Mouse (Mus musculus) G1E (cell line): Measurements from ENCODE around the gene Trmt61a. TPM values are rescaled to one million over a fixed set of nuclear protein-coding genes. Genes with fewer than 3 reads are reported as not detected.
A peak's percentile ranks its signal among the peaks of the same experiment; 100 is the strongest.

Experiments
- ATAC-seq: 2 replicates; pipeline ENCODE4 v1.8.0; 2016; ENCODE audit warnings: mild to moderate bottlenecking; ENCODE audit not compliant: insufficient number of reproducible peaks, poor library complexity, low FRiP score, severe bottlenecking; ENCODE audit errors: extremely low read depth
- DNase-seq: peaks from one replicate; pipeline ENCODE4 v3.0.0; 2012; ENCODE audit warnings: low spot score
- H3K27me3 ChIP-seq: 2 replicates; pipeline ENCODE4 v1.6.1; 2012; ENCODE audit warnings: mild to moderate bottlenecking, low read length, inconsistent platforms; ENCODE audit not compliant: insufficient read depth
- H3K36me3 ChIP-seq: replicated peaks from 2 replicates; pipeline ENCODE3; 2012; ENCODE audit warnings: mild to moderate bottlenecking, inconsistent platforms
- H3K4me1 ChIP-seq: 2 replicates; pipeline ENCODE4 v1.6.1; 2012; ENCODE audit warnings: low read depth, low read length, inconsistent platforms, mixed read lengths; ENCODE audit not compliant: insufficient read depth
- H3K4me3 ChIP-seq: 2 replicates; pipeline ENCODE4 v1.5.1; 2012; ENCODE audit warnings: low read depth, mild to moderate bottlenecking, inconsistent platforms, low read length, moderate library complexity, mixed read lengths
- H3K9me3 ChIP-seq: replicated peaks from 2 replicates; pipeline ENCODE4 v1.6.1; 2012; ENCODE audit warnings: inconsistent platforms
- CTCF ChIP-seq: IDR thresholded peaks from 2 replicates; pipeline ENCODE4 v1.5.1; 2012; ENCODE audit warnings: low read depth, low read length, inconsistent platforms, mixed read lengths
- GATA1 ChIP-seq: IDR thresholded peaks from 2 replicates; pipeline ENCODE4 v1.6.1; 2012; ENCODE audit warnings: borderline replicate concordance, low read length, inconsistent platforms, mixed read lengths
- GATA2 ChIP-seq: IDR thresholded peaks from 2 replicates; pipeline ENCODE4 v1.6.1; 2012; ENCODE audit warnings: low read depth, low read length, inconsistent platforms, borderline replicate concordance
- POLR2AphosphoS5 ChIP-seq: IDR thresholded peaks from 2 replicates; pipeline ENCODE4 v1.6.1; 2012; ENCODE audit warnings: low read depth, low read length, inconsistent platforms; ENCODE audit not compliant: insufficient replicate concordance
- TAL1 ChIP-seq: conservative IDR thresholded peaks from 2 replicates; pipeline ENCODE4 v1.6.1; 2012; ENCODE audit warnings: low read depth, low read length, inconsistent platforms, mixed read lengths
- polyA plus RNA-seq: library from polyadenylated mRNA; stranded (reverse); fragments of >175 nt; gene quantifications from 2 replicates; pipeline ENCODE4 v1.2.3, GENCODE M21; 2012
- total RNA-seq, 2 experiments: library from RNA; stranded (forward) in 1 of 2; stranded (reverse) in 1 of 2; fragments of 200-1000 nt in 1 of 2; fragments of >200 nt in 1 of 2; fragmentation: Nextera tagmentation in 1 of 2; gene quantifications; 2 replicates each; pipeline ENCODE4 v1.2.3; 2014 to 2017

Gene Trmt61a
- total and polyA plus RNA-seq, 3 experiments: 9.3 to 32.5 (median 11.1) TPM

- Histone ChIP-seq H3K36me3 (peaks cover 35% of the 10 kb centered on the region), H3K4me1 (peaks cover 19% of the 10 kb centered on the region), H3K27me3 (peaks cover 55% of the 10 kb centered on the region), H3K9me3 (no peaks in the 10 kb centered on the region), H3K4me3 (no peak overlapping the region)
- ATAC-seq (no peak), DNase-seq (no peak)
- no peak for TF ChIP-seq GATA1
These were observed 9.6 kb downstream of the Trmt61a start for GRCm38 (mm10) chr12:111687350-111688068.

GRCm38 (mm10) chr12:111688069-111688428 is 10.1 kb downstream of the Trmt61a start:
- Histone ChIP-seq H3K27me3 (peaks cover 61% of the 10 kb centered on the region), H3K9me3 (no peaks in the 10 kb centered on the region)
- no peak for ATAC-seq

GRCm38 (mm10) chr12:111689426-111689825 is 11.5 kb downstream of the Trmt61a start:
- ATAC-seq (no peak), DNase-seq (no peak)
- TF ChIP-seq GATA2 (no peak), GATA1 (no peak), CTCF (no peak), TAL1 (no peak), POLR2AphosphoS5 (no peak)
- Histone ChIP-seq H3K27me3 (peaks cover 72% of the 10 kb centered on the region), H3K4me1 (peaks cover 32% of the 10 kb centered on the region), H3K9me3 (no peaks in the 10 kb centered on the region), H3K4me3 (no peak overlapping the region), H3K36me3 (peaks cover 15% of the 10 kb centered on the region)

More at GRCm38 (mm10) chr12:111688069-111688428, 10.1 kb downstream of the Trmt61a start:
- H3K4me1 ChIP-seq: peaks cover 19% of the 10 kb centered on the region
- peaks cover 29% of the 10 kb centered on the region for H3K36me3 ChIP-seq
- DNase-seq: no peak
- TF ChIP-seq CTCF (no peak), GATA2 (no peak), POLR2AphosphoS5 (no peak), GATA1 (no peak), TAL1 (no peak)
- H3K4me3 ChIP-seq: no peak overlapping the region

DNA sequence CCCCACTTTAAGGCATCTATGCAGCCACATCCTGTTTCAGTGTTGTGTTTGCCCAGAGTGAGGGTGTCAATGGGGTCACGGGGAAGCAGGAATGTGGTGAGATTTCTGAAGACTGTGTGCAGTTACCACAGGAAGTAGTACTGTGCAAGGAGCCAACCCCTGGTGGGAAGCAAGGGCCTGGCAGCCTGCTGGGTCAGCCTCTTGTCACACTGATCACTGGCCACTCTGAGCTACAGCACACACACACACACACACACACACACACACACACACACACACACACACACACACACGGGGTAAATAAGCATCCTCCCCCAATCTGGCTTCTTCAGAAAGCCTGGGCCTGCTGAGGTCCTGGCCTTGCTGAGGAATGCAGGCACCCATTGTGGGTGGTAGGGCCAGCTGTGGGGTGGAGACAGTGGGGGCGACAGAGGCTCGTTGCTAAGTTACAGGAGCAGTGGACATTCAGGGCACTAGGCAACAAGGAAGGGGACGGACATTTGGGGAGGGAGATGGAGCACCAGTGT is 13.5 kb downstream of the Trmt61a start:
- DNase-seq (no peak), ATAC-seq (no peak)
- Histone ChIP-seq H3K9me3 (no peaks in the 10 kb centered on the region), H3K4me1 (peaks cover 49% of the 10 kb centered on the region), H3K4me3 (no peak overlapping the region), H3K36me3 (peaks cover 2% of the 10 kb centered on the region), H3K27me3 (peaks cover 77% of the 10 kb centered on the region)
- TF ChIP-seq GATA2: no peak
- no peak for TF ChIP-seq GATA1
- TF ChIP-seq CTCF: no peak
- no peak for TF ChIP-seq POLR2AphosphoS5
- no peak for TF ChIP-seq TAL1

DNA sequence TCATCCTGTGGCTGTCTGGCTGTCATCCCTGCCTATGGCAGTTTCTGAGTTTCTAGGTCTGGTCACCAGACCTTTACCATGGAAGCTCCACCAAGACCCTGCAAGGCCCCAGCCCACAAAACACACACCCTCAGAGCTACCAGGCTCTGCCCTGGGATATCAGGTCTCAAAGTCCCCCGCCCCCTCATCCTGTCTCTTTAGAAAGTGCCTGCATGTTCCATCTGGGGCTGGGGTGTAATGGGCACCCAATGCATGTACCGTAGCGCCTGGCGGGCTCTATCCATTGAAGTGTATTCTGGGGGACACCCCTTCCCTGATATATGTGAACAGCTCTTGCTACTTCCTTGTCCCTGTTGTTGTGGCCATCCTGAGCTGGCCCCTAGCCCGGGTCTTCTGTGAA is 15.0 kb downstream of the Trmt61a start:
- DNase-seq: no peak

DNA sequence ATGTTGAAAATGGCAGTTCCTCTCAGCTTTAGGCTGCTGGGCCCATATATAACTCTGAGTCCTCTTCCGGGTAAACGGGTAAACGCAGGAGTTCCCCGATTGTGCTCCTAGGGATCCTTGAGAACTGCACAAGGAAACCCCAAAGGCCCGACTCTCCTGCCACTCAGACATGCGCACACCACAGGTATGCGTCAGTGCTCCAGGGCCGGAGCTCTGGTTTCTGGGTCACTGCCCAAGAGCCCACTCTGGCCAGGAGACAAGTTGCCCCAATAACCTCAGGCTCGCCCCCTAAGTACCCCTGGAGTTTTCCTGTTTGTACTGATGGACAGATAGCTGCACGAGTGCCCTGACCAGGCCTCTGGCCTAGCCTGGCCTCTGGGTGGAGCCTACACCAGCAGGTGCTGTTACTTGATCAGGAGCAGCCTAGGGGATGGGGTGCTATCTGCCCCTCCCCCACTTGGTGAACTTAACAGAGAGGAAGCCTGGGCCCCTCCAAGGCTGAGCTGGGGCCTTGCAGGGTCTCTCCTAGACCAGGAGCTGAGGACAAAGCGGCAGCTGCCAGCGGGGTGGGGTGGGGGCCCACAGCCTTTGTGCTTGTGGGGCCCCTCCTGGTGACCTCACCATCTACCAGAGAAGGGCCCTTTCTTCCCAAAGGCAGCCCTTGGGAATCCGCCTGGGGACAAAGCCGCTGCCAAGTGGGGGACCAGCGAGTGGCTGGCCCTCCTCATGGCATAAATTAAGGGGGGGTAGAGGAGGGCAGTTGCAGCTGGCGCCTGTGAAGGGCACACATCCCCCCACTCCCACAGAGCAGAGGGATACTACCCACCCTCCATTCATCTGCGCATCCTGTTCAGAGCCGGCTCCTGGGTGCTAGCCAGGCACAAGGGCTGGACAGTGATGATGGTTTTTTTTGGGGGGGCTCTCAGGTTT is 15.7 kb downstream of the Trmt61a start:
- ATAC-seq: no peak
- TF ChIP-seq GATA1 (no peak), GATA2 (no peak), POLR2AphosphoS5 (no peak), CTCF (no peak), TAL1 (no peak)
- Histone ChIP-seq H3K4me3 (peak overlapping the region; percentile 8; the same call in 1 of the 2 replicates), H3K9me3 (no peaks in the 10 kb centered on the region), H3K4me1 (peaks cover 43% of the 10 kb centered on the region), H3K36me3 (no peaks in the 10 kb centered on the region), H3K27me3 (peaks cover 79% of the 10 kb centered on the region)
- DNase-seq: no peak

More for the DNA sequence above, 15.0 kb downstream of the Trmt61a start:
- H3K4me3 ChIP-seq: no peak overlapping the region
- H3K9me3 ChIP-seq: no peaks in the 10 kb centered on the region
- ATAC-seq: no peak
- no peak for TF ChIP-seq POLR2AphosphoS5
- no peak for TF ChIP-seq TAL1
- TF ChIP-seq GATA1: no peak
- no peak for TF ChIP-seq CTCF
- TF ChIP-seq GATA2: no peak
- peaks cover 47% of the 10 kb centered on the region for H3K4me1 ChIP-seq
- no peaks in the 10 kb centered on the region for H3K36me3 ChIP-seq
- peaks cover 79% of the 10 kb centered on the region for H3K27me3 ChIP-seq
